Mouse (Mus musculus) ES-E14 (cell line): ENCODE measurements around the gene Pdia4. TPM values are rescaled to one million over a fixed set of nuclear protein-coding genes. Genes with fewer than 3 reads are reported as not detected.
"Not testable (repeated sequence)": the region's sequence is repeated elsewhere in the genome, so short reads cannot be mapped to it uniquely, and the experiment has no call there.

Experiments
- DNase-seq: peaks from one replicate; pipeline ENCODE4 v3.0.0-alpha.2; 2013; ENCODE audit warnings: low read depth, low spot score
- H3K27ac ChIP-seq: 2 replicates; pipeline ENCODE4 v1.5.1; 2012; ENCODE audit warnings: low read depth, mild to moderate bottlenecking, low read length, moderate library complexity, mixed read lengths; ENCODE audit not compliant: poor library complexity, insufficient read depth, severe bottlenecking
- H3K36me3 ChIP-seq: 2 replicates; pipeline ENCODE4 v1.6.1; 2012; ENCODE audit warnings: mild to moderate bottlenecking, low read length, moderate library complexity, mixed read lengths; ENCODE audit not compliant: control insufficient read depth, poor library complexity, insufficient read depth, severe bottlenecking
- H3K4me1 ChIP-seq, 2 experiments: fragments of 150-350 bp in 1 of 2; sonication (generic) in 1 of 2; 2 replicates each; pipeline ENCODE4 v1.6.1; 2012; ENCODE audit warnings: low read length in 2 of 2, mild to moderate bottlenecking in 1 of 2, mixed read lengths in 1 of 2; ENCODE audit not compliant: control insufficient read depth in 2 of 2, insufficient read depth in 2 of 2, poor library complexity in 1 of 2
- H3K4me3 ChIP-seq, 2 experiments: fragments of 150-350 bp in 1 of 2; sonication (generic) in 1 of 2; 2 replicates each; pipeline ENCODE4 v1.5.1; 2012; ENCODE audit warnings: low read length in 2 of 2, low read depth in 1 of 2, mild to moderate bottlenecking in 1 of 2, mixed read lengths in 1 of 2; ENCODE audit not compliant: insufficient read depth in 1 of 2, poor library complexity in 1 of 2, severe bottlenecking in 1 of 2
- H3K9ac ChIP-seq: 2 replicates; pipeline ENCODE4 v1.6.1; 2012; ENCODE audit warnings: low read depth, mild to moderate bottlenecking, low read length, mixed read lengths; ENCODE audit not compliant: poor library complexity, insufficient read depth, severe bottlenecking
- H3K9me3 ChIP-seq: fragments of 150-350 bp; sonication (generic); 2 replicates; pipeline ENCODE4 v1.6.1; 2012; ENCODE audit warnings: low read depth, mild to moderate bottlenecking, low read length; ENCODE audit not compliant: control insufficient read depth, insufficient read depth
- CHD2 ChIP-seq: IDR thresholded peaks from 2 replicates; pipeline ENCODE4 v1.6.1; 2014; ENCODE audit warnings: mild to moderate bottlenecking, low read depth, low read length, inconsistent platforms
- HCFC1 ChIP-seq: IDR thresholded peaks from 2 replicates; pipeline ENCODE4 v1.6.1; 2012; ENCODE audit warnings: low read length, inconsistent platforms, borderline replicate concordance; ENCODE audit not compliant: insufficient read depth
- MAFK ChIP-seq: IDR thresholded peaks from 2 replicates; pipeline ENCODE4 v1.6.1; 2014; ENCODE audit warnings: mild to moderate bottlenecking, low read depth, low read length, inconsistent platforms; ENCODE audit not compliant: insufficient read depth
- ZC3H11A ChIP-seq: IDR thresholded peaks from 2 replicates; pipeline ENCODE4 v1.6.1; 2012; ENCODE audit warnings: low read depth, mild to moderate bottlenecking, inconsistent platforms, low read length, borderline replicate concordance
- ZNF384 ChIP-seq: IDR thresholded peaks from 2 replicates; pipeline ENCODE4 v1.6.1; 2012; ENCODE audit warnings: low read depth, low read length, inconsistent platforms
- in situ Hi-C, 2 experiments: fragments of 600-800 bp; cut with MboI; formaldehyde crosslinking; loops; one replicate each; pipeline ENCODE4 v1.15.1; 2025; ENCODE audit warnings: low sequenced_read_pairs in 2 of 2, inconsistent platforms in 1 of 2; ENCODE audit not compliant: unreplicated experiment in 2 of 2
- total RNA-seq: library from RNA; depleted of rRNA; stranded (reverse); fragments of 300-350 nt; gene quantifications from 2 replicates; pipeline ENCODE4 v1.2.3, GENCODE M21; 2012

Gene Pdia4
- total RNA-seq, 1 experiment: 429 TPM

DNA sequence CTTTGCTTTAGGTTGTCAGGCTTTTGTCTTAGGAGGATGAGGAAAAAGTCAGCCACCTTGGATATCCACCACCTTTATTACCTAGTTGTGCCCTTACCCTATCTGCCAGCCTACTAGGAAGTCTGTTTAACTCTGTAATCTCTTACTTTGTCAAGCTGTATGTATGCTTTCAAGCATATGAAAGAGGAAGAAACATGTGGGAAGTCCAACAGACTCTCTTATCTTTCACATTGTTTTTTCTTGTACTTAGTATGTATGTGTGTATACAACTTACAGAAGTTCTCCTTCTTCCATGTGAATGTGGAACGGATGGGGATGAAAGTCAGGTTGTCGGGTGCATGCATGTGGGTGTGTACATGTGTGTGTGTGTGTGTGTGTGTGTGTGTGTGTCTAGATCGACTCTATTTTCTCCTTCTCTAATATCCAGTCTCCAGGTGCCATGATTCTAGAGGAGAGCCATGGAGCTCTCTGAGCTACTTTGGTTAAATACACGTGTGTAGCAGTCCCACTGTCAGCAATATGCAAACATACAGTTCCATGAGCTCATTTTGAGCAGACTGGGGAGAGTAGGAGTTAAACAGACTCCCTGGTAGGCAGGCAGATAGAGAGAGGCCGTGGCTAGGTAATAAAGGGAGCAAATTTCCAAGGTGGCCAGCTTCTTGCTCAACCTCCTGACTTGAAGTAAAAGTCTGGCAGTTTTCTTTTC is 28.4 kb downstream of the Pdia4 start:
- no peak for DNase-seq
- H3K4me1 ChIP-seq: no peaks in the 10 kb centered on the region; a peak in 1 of 4 replicates
- no peaks in the 10 kb centered on the region for H3K36me3 ChIP-seq
- no peak for TF ChIP-seq MAFK
- TF ChIP-seq ZNF384: no peak
- H3K4me3 ChIP-seq: no peak overlapping the region
- no peak overlapping the region for H3K9ac ChIP-seq
- H3K27ac ChIP-seq: no peak overlapping the region
- in situ Hi-C loops: no loop called here
- H3K9me3 ChIP-seq: no peaks in the 10 kb centered on the region

DNA sequence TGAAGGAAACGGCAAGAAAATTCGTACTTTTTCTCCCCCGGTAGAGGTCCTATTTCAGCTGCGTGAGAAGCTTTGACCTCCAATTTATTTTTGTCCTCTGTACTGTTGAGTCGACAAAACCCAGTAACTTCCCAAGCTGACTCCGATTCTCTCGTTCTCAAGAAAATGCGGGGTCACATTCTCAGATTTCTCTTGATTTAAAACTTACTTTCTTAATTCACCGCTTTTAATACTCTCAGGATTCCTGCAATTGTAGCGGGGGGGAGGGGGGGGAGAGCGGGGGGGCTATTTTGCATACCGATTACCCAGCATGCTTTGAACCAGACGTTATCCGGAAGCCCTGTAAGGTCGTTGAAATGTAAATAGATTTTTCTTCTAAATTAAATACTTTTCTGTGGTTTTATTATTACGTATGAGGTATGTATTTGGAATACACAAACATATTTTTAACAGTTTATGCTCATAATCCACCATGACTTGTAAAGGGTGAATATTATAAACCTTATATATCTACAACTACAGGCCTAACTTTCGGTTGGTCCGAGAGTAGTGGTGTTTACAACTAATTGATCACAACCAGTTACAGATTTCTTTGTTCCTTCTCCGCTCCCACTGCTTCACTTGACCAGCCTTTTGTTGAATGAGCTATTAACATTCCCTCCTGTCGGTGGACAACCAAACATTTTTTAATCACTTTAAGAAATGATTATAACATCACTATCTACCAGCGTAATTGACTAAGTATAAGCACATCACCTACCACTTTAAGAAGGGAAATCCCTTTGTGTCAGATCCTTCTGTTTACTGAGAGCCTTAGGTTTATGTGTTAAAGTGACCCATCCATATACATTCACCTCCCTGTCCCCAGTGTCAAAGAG is 31.9 kb downstream of the Pdia4 start:
- Histone ChIP-seq H3K4me1 (no peaks in the 10 kb centered on the region; a peak in 1 of 4 replicates), H3K9me3 (no peaks in the 10 kb centered on the region), H3K36me3 (no peaks in the 10 kb centered on the region), H3K27ac (no peak overlapping the region), H3K9ac (peak overlapping the region; percentile 30; the same call in 1 of the 2 replicates), H3K4me3 (peak overlapping the region; percentile 67 to 85)
- no peak for DNase-seq
- in situ Hi-C loops: no loop called here
- TF ChIP-seq ZC3H11A (no peak), HCFC1 (0 out of 2 replicates have a peak, but pooled peaks have one; percentile 25), MAFK (peak; percentile 69), ZNF384 (no peak), CHD2 (no peak)

DNA sequence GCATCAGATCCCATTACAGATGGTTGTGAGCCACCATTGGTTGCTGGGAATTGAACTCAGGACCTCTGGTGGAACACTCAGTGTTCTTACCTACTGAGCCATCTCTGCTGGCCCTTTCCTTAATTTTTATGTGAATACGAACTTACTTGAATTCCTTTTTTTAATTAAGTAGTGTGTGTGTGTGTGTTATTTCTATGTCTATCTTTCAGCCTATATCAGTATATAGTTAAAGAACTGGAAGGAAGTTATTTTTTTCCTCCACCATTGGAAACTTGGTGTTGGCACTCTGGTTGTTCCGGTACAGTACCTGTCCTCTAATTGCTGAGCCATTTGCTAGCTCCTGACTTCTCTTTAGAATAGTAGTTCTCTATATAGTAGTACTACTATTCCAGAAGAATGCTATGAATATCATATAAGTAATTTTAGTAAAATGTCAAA is 32.6 kb downstream of the Pdia4 start:
- DNase-seq: no peak
- Histone ChIP-seq H3K27ac (no peak overlapping the region), H3K4me1 (no peaks in the 10 kb centered on the region; a peak in 1 of 4 replicates), H3K9ac (no peak overlapping the region), H3K9me3 (no peaks in the 10 kb centered on the region), H3K4me3 (peak overlapping the region in 1 of 2 experiments; percentile 85; a peak in 2 of 4 replicates), H3K36me3 (no peaks in the 10 kb centered on the region)
- in situ Hi-C loops: no loop called here
- TF ChIP-seq CHD2 (no peak), MAFK (no peak), HCFC1 (no peak)

DNA sequence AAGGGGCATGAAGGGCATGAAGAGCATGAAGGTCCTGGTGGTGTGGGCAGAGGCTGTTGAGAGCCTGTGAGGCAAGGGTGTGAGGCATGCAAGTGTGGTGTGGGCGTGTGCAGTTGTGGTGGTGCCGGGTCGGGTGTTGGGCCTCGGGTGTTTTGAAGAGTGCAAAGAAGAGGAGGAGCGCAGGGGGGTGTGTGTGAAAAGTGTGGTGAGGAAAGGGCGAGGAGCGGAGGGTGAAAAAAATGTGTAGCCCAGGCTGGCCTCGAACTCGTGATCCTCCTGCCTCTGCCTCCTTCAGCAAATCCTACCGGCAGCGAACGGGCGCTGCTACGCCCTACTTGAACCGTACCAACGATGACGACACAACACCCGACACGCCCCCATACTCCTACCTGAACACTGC is 41.5 kb downstream of the Pdia4 start:
- not testable (repeated sequence) for H3K4me3 ChIP-seq

DNA sequence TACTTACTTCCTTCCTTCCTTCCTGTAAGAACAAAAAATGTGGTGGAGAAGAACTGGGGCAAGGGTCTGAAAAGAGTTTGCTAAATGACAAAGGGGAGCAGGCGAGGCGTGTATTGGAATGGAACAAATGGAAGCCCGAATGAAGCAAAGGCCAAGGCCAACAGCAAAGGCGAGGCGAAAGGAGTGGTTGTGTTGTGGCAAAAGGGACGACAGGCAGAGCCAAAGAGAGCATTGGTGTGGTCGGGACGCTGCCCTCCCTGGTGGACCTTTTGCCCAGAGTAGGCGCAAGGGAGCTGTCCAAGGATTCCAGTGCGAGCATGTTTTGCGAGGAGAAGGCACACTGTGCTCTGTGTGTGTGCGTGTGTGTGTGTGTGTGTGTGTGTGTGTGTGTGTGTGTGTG is 42.1 kb downstream of the Pdia4 start:
- H3K9ac ChIP-seq, H3K27ac ChIP-seq, H3K9me3 ChIP-seq, H3K36me3 ChIP-seq, H3K4me1 ChIP-seq, DNase-seq, in situ Hi-C loops, H3K4me3 ChIP-seq: not testable (repeated sequence)

More for the DNA sequence above, 41.5 kb downstream of the Pdia4 start:
- in situ Hi-C loops, H3K36me3 ChIP-seq, H3K9me3 ChIP-seq, H3K27ac ChIP-seq, H3K9ac ChIP-seq, H3K4me1 ChIP-seq, DNase-seq: not testable (repeated sequence)

DNA sequence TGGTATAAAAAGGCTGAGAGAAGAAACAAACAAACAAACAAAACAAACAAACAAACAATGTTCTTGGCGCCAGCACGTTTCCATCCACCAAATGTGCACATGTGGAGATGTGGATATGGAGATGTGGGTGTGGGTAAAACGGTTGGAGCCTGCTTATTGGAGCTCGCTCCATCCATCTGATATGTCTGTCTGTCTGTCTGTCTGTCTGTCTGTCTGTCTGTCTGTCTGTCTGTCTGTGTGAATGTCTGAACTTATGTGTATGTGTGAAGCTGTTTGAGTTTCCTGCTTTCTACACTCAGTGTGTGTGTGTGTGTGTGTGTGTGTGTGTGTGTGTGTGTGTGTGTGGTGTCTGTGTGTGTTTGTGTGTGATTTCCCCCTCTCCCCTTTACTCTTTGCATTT is 43.4 kb downstream of the Pdia4 start:
- H3K4me1 ChIP-seq, H3K4me3 ChIP-seq, H3K27ac ChIP-seq, in situ Hi-C loops, H3K9ac ChIP-seq, H3K9me3 ChIP-seq, DNase-seq, H3K36me3 ChIP-seq: not testable (repeated sequence)

DNA sequence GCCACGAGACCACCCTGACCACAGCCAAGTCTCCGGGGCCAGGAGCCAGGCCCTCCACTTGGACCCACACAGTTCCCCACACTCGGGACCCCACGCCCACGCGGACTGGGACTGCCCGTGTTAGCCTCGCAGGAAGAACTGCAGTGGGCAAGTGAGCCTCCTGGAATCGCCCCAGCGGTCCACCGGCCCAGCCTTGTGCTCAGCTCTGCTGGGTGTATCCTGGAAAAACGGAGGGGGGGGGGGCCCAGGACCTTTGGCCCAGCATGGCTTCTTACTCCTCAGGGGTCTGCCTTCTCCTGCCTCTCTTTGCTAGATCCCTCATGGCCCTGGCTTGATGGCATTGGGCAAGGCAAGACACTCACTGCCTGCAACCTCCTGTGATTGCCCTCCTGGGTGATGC is 44.7 kb downstream of the Pdia4 start:
- DNase-seq, H3K9ac ChIP-seq, H3K4me1 ChIP-seq, H3K27ac ChIP-seq, H3K9me3 ChIP-seq, in situ Hi-C loops, H3K4me3 ChIP-seq, H3K36me3 ChIP-seq: not testable (repeated sequence)
